Mouse (Mus musculus): ENCODE measurements around the gene Lhfp.

Lhfp gene

DNA sequence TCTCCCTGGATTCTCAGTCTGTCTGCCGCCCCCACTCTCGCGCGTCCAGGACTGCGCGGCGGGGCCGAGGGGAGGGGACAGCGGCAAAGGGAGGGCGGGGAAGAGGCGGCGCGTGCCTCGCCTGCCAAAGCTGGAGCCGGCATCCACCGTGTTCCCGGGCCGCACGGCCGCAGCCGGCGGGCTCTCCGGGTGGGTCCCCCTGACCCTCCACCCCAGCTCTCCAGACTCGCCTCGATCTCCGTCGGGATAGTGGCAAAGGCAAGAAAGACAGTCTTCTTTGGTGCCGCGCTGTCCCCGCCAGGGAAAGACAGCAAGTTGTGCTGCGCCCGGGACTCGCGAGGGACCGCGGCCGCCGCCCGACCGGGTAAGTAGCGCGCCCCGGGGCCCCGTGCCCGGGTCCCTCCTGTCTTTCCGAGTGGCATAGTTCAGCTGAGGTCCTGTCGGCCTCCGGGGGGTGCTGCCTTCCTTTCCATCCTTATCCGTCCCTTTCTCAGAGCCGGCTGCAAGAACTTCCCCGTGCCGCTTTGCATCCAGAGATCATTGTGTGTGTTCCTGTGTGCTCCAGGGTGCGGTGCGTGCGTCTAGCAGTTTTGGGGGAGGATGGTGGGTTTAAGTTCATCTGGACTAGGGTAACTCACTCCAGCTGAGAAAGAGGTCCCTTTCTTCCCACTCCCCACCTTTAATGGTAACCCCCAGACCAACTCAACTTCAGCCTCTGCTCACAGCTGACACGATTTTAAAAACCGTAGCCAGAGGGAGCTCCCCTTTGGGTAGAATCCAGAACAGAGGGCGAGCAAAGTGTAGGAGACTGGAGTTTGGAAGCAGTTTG lies at the start of gene Lhfp:
Gene Lhfp, plus strand, starts transcription at position 118 of the 829 bp plus-strand sequence.
- DNase-seq (ENCODE audit: low read depth) = peak; percentile 91

DNA sequence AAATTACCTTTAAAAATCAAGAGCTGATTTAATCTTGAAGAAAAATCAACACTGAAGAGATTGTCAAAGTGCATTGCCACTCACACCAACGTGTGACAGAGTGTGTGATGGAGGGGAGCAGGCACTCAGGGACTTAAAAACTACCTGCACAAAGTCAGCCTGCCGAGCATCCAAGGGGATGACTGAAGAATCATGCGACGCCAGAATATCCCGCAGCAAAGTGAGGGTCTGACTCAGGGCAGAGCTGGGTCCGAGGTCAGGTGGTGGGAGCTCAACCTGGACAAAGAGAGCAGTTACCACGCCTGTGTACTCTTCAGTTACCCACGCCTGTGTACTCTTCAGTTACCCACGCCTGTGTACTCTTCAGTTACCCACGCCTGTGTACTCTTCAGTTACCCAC lies 48.0 kb upstream of the Lhfp start:
- no peak for DNase-seq (ENCODE audit: low read depth)

DNA sequence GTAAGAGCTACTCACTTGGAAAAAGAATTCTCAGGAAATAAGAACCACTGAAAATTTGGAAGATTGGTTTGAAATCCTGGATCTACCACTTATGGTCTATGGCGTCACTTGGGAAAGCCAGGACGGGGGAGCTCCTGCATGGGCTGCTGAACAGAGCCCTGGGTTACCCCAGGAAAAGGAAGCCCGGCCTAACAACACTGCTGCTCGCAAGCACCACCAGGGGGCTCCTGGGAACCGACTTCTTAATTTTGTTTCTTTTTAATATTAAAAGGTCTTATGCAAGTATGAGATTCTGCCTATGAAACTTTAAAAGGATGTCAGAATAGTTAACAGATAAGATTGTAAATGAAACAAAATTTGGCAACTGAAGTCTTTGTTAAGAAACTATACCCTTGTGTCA lies 46.7 kb upstream of the Lhfp start:
- peak; percentile 62 for DNase-seq (ENCODE audit: low read depth)

DNA sequence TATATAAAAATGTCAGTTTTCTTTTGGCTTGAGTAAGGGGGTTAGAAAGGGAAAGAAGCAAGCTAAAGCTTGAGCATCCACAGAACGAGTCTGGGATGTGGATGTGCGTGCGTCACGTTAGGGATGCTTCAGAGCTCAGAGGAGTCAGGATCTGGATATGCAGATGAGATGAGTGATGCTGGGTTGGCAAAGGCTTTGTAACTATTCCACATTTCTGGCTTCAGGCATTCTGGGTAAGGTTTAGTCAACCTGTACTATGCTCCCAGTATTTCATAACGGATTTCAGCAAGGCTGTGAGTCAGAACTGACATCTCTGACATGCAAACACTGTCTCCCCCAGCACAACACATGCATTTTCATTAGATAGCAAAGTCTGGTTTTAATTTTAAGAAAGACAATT lies 44.7 kb upstream of the Lhfp start:
- DNase-seq (ENCODE audit: low read depth) = peak; percentile 72

DNA sequence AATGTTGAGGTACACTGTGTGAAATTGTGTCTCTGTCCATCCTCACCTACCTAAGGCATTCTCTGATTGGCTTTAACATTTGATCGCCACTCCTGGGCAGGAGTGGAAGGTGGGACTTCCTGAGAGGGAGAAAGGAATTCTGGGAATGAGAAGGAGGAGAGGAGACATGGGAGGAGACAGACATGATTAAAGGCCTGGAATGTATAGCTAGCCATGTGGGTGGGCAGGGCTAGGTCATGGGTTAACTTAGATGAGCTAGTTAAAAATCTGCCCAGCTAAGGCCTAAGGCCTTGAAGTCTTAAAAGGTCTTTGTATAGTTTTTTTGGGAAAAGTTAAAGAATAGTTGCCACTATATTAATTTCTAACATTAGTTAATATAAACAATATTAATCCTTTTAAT lies 43.9 kb upstream of the Lhfp start:
- DNase-seq (ENCODE audit: low read depth) = no peak

DNA sequence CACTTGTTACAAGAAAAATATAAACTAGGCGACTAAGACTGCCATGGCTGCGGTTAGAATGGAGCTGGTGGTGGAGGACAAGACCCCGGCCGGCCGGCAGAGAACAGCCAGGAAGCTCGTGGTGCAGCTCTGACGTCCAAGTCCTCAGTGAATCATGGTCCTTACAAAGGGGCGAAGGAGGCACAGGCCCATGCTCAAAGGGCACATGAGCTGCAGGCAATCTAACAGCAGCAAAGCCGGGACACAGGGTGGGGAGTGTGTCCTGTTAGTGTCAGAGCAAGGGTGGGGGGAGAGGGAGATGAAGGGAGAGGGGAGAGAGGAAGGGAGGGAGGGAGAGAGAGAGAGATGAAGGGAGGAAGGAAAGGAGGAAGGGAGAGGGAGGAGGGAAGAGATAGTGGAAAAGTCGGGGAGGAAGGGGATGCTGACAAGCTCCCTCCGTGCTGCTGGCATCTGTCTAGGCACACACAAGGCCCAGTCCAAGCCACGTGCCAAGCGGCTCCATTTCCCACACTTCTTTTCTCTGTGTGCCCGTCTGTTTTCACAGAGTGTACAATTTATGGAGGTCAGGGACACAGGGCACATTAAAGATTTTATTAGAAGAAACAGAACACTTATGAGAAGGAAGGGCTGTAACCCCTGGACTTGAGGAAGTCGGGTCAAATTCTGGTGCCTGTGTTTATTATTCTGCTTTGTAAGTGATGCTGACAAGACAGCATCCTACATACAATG lies 42.1 kb upstream of the Lhfp start:
- DNase-seq (ENCODE audit: low read depth) = no peak

DNA sequence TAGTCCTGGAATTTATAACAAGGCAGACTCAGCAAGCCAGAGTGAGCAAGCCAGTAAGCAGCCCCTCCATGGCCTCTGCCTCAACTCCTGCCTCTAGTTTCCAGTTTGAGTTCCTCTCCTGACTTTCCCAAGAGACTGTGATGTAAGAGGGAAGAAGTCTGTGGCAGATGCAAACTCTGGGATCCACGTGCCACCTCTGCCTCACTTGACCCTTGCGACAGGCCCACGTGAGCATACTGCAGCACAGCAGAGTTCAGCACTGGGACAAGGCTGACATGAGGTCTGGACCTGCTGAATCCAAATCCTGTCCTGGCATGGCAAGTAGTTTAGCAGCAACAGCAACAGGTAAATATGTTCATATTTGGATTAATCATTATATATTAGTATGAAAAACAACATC lies 41.3 kb upstream of the Lhfp start:
- no peak for DNase-seq (ENCODE audit: low read depth)

DNA sequence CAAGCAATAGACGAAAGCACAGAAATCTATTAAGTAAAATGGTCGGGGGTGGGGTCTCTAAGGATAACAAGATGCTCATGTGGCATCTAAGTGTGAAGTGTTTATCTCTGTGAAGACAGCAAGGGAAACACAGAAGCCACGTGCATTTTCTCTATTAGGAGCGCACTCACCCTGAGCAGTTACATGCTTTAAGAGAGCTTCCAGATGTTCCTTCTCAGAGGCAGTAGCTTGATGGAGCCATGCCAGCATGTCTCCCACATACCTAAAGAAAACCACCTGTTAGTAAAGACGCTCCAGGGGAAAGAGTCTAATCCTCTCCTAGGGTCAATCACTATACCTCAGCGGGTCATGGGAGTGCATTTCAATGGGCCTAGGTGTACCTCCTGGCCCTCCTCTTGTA lies 39.3 kb upstream of the Lhfp start:
- no peak for DNase-seq (ENCODE audit: low read depth)

DNA sequence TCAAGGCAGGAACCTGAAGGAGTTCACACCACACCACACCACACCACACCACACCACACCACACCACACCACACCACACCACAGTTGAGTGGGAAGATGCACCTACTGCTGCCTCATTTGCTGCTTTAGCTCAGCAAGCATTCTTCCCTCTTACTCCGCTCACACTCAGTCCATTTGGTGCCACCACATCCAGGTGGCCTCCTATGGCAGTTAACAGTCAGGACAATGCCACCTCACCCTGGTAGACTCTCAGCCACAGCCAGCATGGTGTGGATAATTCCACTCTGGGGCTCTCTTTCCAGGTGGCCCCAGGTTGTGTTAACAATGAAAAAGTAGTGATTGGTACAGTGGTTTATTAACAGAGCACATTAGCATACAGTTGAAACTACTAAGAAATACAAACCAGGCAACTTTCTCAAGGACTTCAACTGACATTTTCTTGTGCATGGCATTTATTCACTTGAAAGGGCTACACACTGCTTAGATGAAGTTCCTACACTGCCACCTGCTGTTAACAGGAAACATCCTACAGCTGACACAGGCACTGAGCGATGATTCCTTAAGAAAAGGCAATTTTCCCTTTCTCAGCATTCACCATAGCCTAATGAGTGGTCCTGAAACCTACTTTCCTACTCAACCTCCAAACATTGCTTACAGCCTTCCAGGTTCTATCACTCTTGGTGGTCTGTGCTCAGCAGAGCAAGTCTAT lies 36.8 kb upstream of the Lhfp start:
- DNase-seq (ENCODE audit: low read depth) = peak; percentile 74

DNA sequence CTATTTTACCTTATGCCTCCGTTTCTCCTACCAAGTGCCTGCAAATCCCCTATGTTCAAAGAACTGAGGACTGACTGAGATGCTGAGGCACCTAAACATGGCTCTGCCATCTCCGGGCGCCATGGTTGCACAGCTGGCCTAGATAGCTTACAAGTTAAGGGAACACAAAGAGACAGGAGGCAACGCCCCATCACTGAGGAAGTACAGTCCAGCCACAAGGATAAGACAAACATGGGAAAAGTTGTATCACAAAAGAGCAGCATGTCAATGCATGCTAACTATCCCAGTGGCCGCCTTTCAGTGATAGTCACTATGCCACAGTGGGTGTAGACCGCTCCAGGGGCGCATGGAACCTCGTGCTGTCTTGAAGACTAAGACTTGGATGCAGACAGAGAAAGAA lies 33.9 kb upstream of the Lhfp start:
- no peak for DNase-seq (ENCODE audit: low read depth)

DNA sequence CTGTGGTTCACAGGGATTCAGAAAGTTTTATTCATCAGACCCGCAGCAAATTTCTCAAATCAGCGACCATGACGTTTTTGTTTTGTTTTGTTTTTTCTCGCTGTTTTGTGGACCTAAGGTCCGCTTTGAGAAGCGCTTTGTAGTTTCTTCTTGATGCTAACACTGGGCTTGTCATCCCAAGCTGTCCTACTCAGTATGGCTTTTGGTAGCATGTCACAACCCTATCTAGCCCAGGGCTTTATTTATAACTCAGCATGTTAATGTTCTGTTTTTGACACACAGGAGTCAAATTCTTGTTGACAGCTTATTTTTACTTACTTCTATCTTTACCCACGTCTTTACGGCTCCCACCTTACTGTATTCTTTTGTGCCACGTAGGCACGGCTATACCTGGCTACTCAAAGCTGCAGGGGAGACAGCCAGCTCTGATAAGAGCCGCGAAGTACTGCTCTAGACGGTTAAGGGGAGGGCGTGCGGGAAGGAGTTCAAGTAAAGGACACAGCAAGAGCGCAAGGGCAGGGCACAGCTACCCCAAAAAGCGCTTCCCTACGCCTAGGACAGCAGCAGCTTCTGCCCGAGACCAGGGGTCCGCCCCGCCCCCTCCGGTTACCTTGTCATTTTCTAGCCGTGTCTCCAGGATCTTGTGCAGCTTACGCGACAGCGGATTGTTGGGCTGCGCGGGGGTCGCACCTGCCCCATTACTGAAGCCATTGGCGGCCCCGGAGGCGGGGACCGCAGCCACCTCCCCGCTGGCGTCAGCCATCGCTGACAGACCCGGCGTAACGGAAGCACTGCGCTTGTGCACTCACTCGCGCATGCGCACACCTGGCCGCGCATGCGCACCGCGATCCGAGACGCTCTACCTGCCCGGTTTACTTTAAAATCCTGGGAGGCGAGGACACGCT lies 24.6 kb upstream of the Lhfp start, which contains the start of gene Cog6:
Gene Cog6, minus strand, starts transcription at position 802 of the 905 bp plus-strand sequence.
- peak; percentile 94 for DNase-seq (ENCODE audit: low read depth)

DNA sequence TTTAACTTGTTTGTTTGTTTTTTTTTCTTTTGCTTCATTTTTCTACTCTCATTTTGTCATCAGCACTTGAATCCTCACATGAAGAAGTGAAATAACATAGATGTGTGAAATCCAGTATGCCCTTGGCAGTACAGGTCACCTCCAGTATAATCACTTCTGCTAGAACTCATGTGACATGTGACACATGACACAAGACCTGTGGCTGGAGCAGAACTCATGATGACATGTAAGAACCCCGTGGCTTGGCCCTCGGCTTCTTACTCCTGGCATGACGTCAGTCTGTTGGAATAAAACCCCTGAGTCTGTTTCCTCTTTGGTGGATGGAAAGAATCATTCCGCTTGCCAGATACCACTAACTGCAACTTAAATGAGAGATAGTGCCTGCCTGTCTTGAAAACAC lies 14.0 kb upstream of the Lhfp start:
- peak; percentile 14 for DNase-seq (ENCODE audit: low read depth)

DNA sequence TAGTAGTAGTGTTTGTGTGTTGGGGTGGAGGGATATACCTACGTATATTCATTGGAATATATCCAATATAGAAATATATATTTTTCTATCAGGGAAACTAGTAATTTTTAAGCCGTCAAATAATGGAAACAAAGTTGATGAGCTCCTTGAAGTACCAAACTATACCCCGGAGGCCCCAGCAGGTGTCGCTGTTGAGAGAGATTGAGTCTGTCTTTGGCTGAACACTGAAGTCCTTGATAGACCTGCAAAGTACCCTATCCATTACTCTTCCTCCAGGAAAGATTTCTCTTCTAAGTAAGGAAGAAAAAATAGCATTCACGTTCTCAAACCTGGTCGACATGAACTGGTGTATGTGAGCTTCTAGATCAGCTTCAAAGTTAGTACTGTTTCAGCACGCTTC lies 12.3 kb upstream of the Lhfp start:
- DNase-seq (ENCODE audit: low read depth) = peak; percentile 91

DNA sequence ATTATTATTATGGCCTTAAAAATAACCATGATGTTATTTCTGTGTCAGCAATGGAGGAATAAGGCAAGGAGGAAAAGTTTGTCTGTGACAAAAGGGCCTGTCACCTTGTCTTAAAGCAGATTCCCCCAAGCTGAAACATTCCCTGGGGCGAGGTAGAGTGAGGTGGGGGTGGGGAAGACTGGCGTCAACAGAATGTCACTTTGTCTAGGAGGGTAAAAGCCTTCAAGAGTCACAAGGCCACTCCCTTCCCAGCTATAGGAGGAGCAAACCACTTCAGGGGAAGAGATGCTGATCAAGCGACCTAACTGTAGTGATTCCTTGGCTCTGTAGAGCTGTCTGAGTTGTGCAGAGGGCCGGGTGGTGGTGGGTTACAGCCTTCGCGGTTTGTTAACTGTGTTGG lies 9.7 kb upstream of the Lhfp start:
- no peak for DNase-seq (ENCODE audit: low read depth)

DNA sequence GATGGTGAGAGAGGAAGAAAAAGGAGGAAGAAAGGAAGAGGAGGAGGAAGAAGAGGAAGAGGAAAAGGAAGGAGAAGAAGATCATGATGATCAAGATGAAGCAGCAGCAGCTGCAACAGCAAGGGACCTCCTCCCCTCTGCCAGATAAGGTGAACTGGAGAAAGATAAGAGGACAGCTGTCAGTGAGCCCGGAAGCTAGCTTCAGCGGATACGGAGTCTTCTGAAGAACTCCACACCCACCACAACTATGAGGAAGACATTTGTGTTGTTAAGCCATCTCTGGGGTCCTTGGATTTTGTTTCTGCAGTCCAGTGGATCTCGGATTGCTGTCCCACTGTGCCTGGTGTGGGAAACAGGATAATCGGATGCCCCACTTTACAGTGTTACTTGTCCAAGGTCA lies 8.9 kb upstream of the Lhfp start:
- no peak for DNase-seq (ENCODE audit: low read depth)

DNA sequence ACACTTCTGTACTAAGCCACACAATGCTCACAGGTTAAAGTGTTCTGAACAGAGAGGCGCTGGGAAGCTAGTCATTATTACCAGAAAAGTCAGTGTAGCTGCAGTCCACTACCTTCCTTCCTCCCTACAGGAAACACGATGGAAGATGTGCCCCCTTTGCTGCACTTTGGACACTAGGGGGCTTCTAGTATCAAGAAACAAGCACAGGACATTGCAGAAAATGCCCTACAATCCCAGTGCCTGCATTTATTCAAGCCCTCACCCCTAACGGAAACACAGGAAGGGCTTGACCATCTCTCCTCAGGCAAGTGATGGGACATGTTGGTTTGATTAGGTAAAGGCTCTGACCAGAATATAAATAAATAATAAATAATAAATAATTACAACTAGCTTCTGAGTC lies 7.9 kb upstream of the Lhfp start:
- DNase-seq (ENCODE audit: low read depth) = peak; percentile 79

DNA sequence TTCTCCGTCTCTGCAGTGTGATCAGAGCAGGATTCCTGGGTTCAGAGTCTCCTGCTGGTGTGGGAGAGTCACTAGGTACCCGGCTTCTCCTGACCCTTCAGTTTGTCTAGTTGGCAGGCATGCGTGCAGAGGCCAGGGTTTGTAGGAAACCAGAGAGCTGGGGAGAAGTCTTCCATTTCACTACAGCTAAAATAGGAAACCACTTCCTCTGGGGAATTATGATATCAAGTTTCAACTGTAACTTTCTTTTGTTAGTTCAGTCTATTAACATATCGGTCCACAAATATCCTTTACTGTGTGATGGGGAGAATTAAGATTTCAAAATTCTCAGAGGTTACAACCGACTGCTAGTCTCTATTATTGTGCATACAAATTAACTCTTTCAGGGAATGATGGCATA lies 5.3 kb upstream of the Lhfp start:
- peak; percentile 47 for DNase-seq (ENCODE audit: low read depth)

DNA sequence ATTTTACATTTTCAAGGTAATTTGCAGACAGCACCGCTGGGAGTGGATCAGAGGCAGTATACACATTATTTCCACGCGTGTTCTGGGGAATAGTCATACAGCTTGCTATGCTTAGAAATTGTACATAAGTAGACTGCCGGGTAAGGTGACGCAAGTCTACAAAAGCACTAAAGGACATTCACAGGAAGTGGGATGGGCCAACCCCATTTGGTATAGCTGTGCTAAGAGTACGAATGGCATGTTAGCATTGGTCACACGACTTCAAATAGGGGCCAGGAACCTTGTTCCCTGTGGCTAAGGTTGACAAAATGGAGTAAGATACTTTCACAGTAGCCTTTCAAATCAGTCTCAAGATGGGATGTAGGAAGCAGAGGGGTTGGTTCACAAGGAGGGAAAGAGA lies 4.4 kb upstream of the Lhfp start:
- no peak for DNase-seq (ENCODE audit: low read depth)

DNA sequence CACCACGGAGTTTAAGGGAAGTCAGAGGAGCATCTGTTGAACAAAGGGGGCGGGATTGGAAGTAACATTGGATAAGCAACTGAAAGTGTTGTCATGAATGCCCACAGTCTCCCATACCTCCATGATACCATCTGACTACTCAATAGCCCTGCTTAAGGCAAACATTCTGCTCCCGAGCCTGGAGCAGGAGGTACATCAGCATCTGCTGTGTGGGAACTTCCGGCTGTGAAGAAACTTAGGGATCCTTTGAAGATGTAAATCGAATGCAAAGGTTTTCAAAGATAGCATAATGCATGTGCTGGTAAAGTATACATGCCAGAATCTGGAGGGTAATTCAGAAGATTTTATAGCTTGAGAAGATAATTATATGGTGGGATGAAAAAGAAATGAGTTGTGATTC lies 2.4 kb upstream of the Lhfp start:
- DNase-seq (ENCODE audit: low read depth) = no peak

DNA sequence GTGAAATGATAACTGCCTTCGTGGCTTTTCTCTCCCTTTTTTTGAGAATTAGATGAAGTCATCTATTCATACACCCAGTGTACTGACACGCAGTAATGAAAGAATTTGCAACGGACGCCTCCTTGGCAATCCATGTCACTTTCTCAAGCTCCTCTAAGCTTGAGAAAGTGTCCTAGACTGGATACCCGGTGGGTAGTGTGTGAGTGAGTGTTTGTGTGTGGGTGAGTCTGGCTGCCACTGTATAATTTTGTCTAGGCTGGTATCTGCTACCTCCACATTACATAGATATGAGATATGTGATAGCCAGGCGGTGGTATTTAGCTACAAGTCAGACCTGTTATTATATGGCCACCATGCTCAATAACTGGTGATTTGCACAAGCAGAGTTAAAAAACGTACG lies 1.6 kb upstream of the Lhfp start:
- no peak for DNase-seq (ENCODE audit: low read depth)

DNA sequence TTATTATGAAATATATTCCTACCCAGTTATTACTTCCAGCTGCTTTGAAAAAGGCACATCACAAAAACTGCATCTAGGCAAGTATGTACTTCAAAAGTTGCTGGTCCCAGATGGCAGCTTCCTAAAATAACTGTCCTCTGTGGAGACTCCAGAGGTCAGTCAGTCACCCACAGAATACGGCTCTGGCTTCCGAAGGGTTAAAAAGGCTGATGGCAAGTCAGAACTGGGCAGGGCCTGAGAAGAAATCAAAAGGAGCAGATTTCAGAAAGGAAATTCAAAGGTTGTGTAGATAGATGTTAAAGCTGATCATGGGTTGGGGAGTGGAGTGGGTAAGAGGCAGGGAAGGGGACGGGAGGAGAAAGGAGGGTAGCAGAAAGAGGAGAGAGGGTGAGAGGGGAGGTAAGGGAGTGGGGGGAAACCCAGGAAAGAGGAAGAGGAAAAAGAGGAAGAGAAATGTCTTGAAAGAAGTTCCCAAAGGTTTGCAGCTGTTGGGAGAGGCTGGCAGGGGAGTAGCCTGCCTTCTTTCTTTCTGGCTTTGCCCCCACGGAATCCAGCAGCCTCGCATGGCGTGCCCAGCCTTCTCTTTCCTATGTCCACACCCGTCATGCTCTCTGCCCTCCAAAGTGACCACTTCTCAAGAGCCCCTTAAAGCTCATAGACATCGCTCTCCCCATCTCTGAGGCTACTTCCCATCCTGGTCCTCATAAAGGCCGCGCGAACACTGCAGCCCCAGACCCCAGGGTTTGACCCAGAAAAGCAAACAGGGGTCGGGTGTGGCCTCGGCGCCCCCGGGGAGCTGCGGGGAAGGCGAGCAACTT lies 526 bp upstream of the Lhfp start:
- peak; percentile 37 for DNase-seq (ENCODE audit: low read depth)

All from NIH3T3 (cell line).